Mouse (Mus musculus) liver, embryonic 16.5 days (tissue): ENCODE results near the gene Hipk2. TPM values are rescaled to one million over a fixed set of nuclear protein-coding genes. Genes with fewer than 3 reads are reported as not detected.

Source experiments
- ATAC-seq: fragments of 200-750 bp; cut with Nextera tagmentation; 2 replicates; pipeline ENCODE4 v1.8.0; 2017; ENCODE audit warnings: low read depth, mild to moderate bottlenecking, moderate number of reproducible peaks, moderate library complexity
- H3K27ac ChIP-seq: fragments of 300-500 bp; sonication (generic); 2 replicates; pipeline ENCODE4 v1.5.1; 2014; ENCODE audit warnings: mild to moderate bottlenecking, low read length
- H3K27me3 ChIP-seq: fragments of 300-500 bp; sonication (generic); 2 replicates; pipeline ENCODE4 v1.6.1; 2014; ENCODE audit warnings: low read depth, low read length, mixed read lengths; ENCODE audit not compliant: control insufficient read depth, insufficient read depth
- H3K36me3 ChIP-seq: fragments of 300-500 bp; sonication (generic); 2 replicates; pipeline ENCODE4 v1.6.1; 2014; ENCODE audit warnings: mild to moderate bottlenecking; ENCODE audit not compliant: control insufficient read depth, insufficient read depth
- H3K4me1 ChIP-seq: fragments of 300-500 bp; sonication (generic); 2 replicates; pipeline ENCODE4 v1.6.1; 2014; ENCODE audit warnings: low read depth, low read length, mixed read lengths; ENCODE audit not compliant: control insufficient read depth
- H3K4me2 ChIP-seq: fragments of 300-500 bp; sonication (generic); 2 replicates; pipeline ENCODE4 v1.6.1; 2014; ENCODE audit warnings: low read depth, low read length, mixed read lengths
- H3K4me3 ChIP-seq: fragments of 300-500 bp; sonication (generic); 2 replicates; pipeline ENCODE4 v1.5.1; 2014; ENCODE audit warnings: low read depth, mild to moderate bottlenecking, low read length
- H3K9ac ChIP-seq: fragments of 300-500 bp; sonication (generic); 2 replicates; pipeline ENCODE4 v1.6.1; 2014; ENCODE audit warnings: low read depth, low read length
- H3K9me3 ChIP-seq: fragments of 300-500 bp; sonication (generic); replicated peaks from 2 replicates; pipeline ENCODE4 v1.6.1; 2016; ENCODE audit warnings: low read length; ENCODE audit not compliant: control insufficient read depth
- WGBS: fragments of 180-500 bp; shearing (Covaris S2); extraction: QIAGEN DNeasy Blood & Tissue Kit; methylation state at CpG from one replicate; pipeline ENCODE4 v1.1.7; 2014; ENCODE audit not compliant: insufficient replicate concordance; 5-methylcytosine and 5-hydroxymethylcytosine counted together
- polyA plus RNA-seq: library from polyadenylated mRNA; unstranded; fragments of >200 nt; fragmentation: Nextera tagmentation; extraction: Ambion mirVana; gene quantifications from 2 replicates; pipeline ENCODE4 v1.2.1, GENCODE M21; 2015

Hipk2 gene
- polyA plus RNA-seq, 1 experiment from 2014 or later: 19.8 TPM

- peaks cover 19% of the 10 kb centered on the region for H3K4me1 ChIP-seq
- H3K27ac ChIP-seq: no peak overlapping the region
- peaks cover 31% of the 10 kb centered on the region for H3K36me3 ChIP-seq
- no peak for ATAC-seq
- no peaks in the 10 kb centered on the region for H3K27me3 ChIP-seq
- H3K4me2 ChIP-seq: no peak overlapping the region
- no peak overlapping the region for H3K9ac ChIP-seq
- 82% methylated on average over 4 of the region's 4 CpGs for WGBS
- H3K4me3 ChIP-seq: no peak overlapping the region
- H3K9me3 ChIP-seq: no peaks in the 10 kb centered on the region
Measured at GRCm38 (mm10) chr6:38811459-38812145, 64.4 kb downstream of the Hipk2 start.

- Histone ChIP-seq H3K4me3 (no peak overlapping the region), H3K4me2 (no peak overlapping the region), H3K9ac (no peak overlapping the region), H3K27me3 (no peaks in the 10 kb centered on the region), H3K36me3 (peaks cover 19% of the 10 kb centered on the region), H3K4me1 (peaks cover 20% of the 10 kb centered on the region), H3K9me3 (no peaks in the 10 kb centered on the region), H3K27ac (0 out of 2 replicates have a peak overlapping the region, but pooled peaks have one; percentile 21)
- no peak for ATAC-seq
- 22% methylated on average over 2 of the region's 2 CpGs for WGBS
Measured at GRCm38 (mm10) chr6:38810121-38810475, 65.9 kb downstream of the Hipk2 start.

- WGBS: 37% methylated on average over 10 of the region's 10 CpGs
- no peaks in the 10 kb centered on the region for H3K9me3 ChIP-seq
- ATAC-seq: peak; percentile 51; the same call in 1 of the 2 replicates
- H3K27ac ChIP-seq: 0 out of 2 replicates have a peak overlapping the region, but pooled peaks have one; percentile 21
- no peaks in the 10 kb centered on the region for H3K27me3 ChIP-seq
- H3K4me3 ChIP-seq: no peak overlapping the region
- no peak overlapping the region for H3K4me2 ChIP-seq
- no peak overlapping the region for H3K9ac ChIP-seq
- H3K36me3 ChIP-seq: peaks cover 21% of the 10 kb centered on the region
- peaks cover 20% of the 10 kb centered on the region for H3K4me1 ChIP-seq
Measured at GRCm38 (mm10) chr6:38809396-38810120, 66.4 kb downstream of the Hipk2 start.

GRCm38 (mm10) chr6:38808317-38808716 is 67.6 kb downstream of the Hipk2 start:
- ATAC-seq: no peak
- Histone ChIP-seq H3K36me3 (peaks cover 25% of the 10 kb centered on the region), H3K27me3 (no peaks in the 10 kb centered on the region), H3K9me3 (no peaks in the 10 kb centered on the region), H3K4me3 (no peak overlapping the region), H3K4me2 (no peak overlapping the region), H3K4me1 (peaks cover 20% of the 10 kb centered on the region), H3K27ac (no peak overlapping the region), H3K9ac (no peak overlapping the region)
- WGBS: 85% methylated on average over 4 of the region's 4 CpGs

GRCm38 (mm10) chr6:38806963-38807445 is 69.0 kb downstream of the Hipk2 start:
- Histone ChIP-seq H3K4me1 (peaks cover 23% of the 10 kb centered on the region), H3K27me3 (no peaks in the 10 kb centered on the region), H3K9me3 (no peaks in the 10 kb centered on the region), H3K9ac (no peak overlapping the region), H3K27ac (no peak overlapping the region), H3K36me3 (peaks cover 26% of the 10 kb centered on the region), H3K4me2 (no peak overlapping the region), H3K4me3 (no peak overlapping the region)
- WGBS: 40% methylated on average over 4 of the region's 4 CpGs
- ATAC-seq: no peak

GRCm38 (mm10) chr6:38805612-38806011 is 70.4 kb downstream of the Hipk2 start:
- Histone ChIP-seq H3K9ac (no peak overlapping the region), H3K4me3 (no peak overlapping the region), H3K27me3 (no peaks in the 10 kb centered on the region), H3K9me3 (no peaks in the 10 kb centered on the region), H3K4me1 (peaks cover 18% of the 10 kb centered on the region), H3K4me2 (no peak overlapping the region), H3K27ac (no peak overlapping the region), H3K36me3 (peaks cover 29% of the 10 kb centered on the region)
- 81% methylated on average over 2 of the region's 2 CpGs for WGBS
- ATAC-seq: no peak

GRCm38 (mm10) chr6:38801252-38801651 is 74.7 kb downstream of the Hipk2 start:
- H3K27me3 ChIP-seq: no peaks in the 10 kb centered on the region
- no peak overlapping the region for H3K27ac ChIP-seq
- WGBS: 36% methylated on average over 1 of the region's 1 CpGs
- no peak for ATAC-seq
- no peak overlapping the region for H3K4me2 ChIP-seq
- peaks cover 20% of the 10 kb centered on the region for H3K4me1 ChIP-seq
- peaks cover 34% of the 10 kb centered on the region for H3K36me3 ChIP-seq
- no peak overlapping the region for H3K4me3 ChIP-seq
- no peaks in the 10 kb centered on the region for H3K9me3 ChIP-seq
- no peak overlapping the region for H3K9ac ChIP-seq

DNA sequence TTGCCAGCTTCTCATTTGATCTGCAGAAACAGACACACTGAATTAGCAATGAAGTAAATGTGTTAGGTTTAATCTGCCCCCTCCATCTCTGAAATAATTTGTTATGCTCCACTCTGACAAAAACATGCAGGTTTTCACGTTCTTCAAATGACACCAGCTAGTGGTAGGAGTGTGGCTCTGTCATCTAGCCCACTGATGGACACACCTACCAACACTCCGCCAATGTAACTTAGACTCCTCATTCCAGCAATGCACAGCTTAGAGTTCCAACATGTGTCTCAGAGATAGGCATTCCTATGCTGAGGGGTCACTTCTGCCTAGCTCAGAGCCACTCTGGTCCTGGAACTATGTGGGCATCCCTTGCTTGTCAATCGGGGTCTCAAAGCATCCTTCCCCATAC is 78.4 kb downstream of the Hipk2 start:
- WGBS: 76% methylated on average over 3 of the region's 3 CpGs
- no peak overlapping the region for H3K4me3 ChIP-seq
- H3K27me3 ChIP-seq: no peaks in the 10 kb centered on the region
- H3K4me1 ChIP-seq: peaks cover 35% of the 10 kb centered on the region
- peaks cover 24% of the 10 kb centered on the region for H3K36me3 ChIP-seq
- no peak for ATAC-seq
- H3K9ac ChIP-seq: no peak overlapping the region
- H3K27ac ChIP-seq: peak overlapping the region; percentile 6; the same call in 1 of the 2 replicates
- no peak overlapping the region for H3K4me2 ChIP-seq
- no peaks in the 10 kb centered on the region for H3K9me3 ChIP-seq

DNA sequence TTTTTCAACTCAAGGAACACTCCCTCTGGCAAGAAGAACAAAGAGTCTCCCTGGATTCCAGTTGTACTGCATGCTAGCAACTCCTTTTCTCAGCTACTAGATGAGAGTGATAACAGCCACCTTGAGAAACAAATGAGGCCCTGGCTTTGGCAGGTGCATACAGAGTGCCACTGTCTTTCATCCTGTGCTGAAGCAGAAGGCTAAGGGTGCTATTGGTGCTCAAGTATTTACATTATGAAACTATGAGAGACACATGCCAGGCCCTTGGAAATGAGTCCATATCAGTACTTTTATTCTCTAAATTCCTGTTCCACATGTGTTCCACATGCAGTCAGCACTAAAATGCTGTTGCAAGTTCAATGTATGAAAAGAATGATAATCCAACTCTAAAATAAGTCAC is 79.0 kb downstream of the Hipk2 start:
- H3K36me3 ChIP-seq: peaks cover 23% of the 10 kb centered on the region
- ATAC-seq: no peak
- no peak overlapping the region for H3K4me3 ChIP-seq
- H3K4me1 ChIP-seq: peaks cover 31% of the 10 kb centered on the region
- H3K9ac ChIP-seq: no peak overlapping the region
- no peak overlapping the region for H3K4me2 ChIP-seq
- H3K27me3 ChIP-seq: no peaks in the 10 kb centered on the region
- no peak overlapping the region for H3K27ac ChIP-seq
- H3K9me3 ChIP-seq: no peaks in the 10 kb centered on the region
